Mouse (Mus musculus) kidney, postnatal 10 days (tissue): ENCODE data around the gene Resp18.
"Not testable (repeated sequence)": the region's sequence is repeated elsewhere in the genome, so short reads cannot be mapped to it uniquely, and the experiment has no call there.

Experiments
- DNase-seq: peaks from one replicate; pipeline ENCODE4 v3.0.0; 2021; ENCODE audit warnings: mixed read lengths

Resp18 gene

DNA sequence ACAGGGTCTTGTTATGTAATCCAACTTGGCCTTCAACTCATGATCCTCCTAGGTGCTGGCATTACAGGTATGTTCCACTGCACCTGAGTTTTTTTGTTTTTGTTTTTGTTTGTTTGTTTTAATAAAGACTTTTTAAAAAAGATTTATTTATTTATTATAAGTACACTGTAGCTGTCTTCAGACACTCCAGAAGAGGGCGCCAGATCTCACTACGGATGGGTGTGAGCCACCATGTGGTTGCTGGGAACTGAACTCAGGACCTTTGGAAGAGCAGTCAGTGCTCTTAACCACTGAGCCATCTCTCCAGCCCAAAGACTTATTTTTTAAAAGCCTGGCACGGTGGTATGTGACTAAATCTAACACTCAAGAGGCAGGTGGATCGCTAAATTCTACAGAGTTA lies 45.7 kb downstream of the Resp18 start:
- DNase-seq: not testable (repeated sequence)

DNA sequence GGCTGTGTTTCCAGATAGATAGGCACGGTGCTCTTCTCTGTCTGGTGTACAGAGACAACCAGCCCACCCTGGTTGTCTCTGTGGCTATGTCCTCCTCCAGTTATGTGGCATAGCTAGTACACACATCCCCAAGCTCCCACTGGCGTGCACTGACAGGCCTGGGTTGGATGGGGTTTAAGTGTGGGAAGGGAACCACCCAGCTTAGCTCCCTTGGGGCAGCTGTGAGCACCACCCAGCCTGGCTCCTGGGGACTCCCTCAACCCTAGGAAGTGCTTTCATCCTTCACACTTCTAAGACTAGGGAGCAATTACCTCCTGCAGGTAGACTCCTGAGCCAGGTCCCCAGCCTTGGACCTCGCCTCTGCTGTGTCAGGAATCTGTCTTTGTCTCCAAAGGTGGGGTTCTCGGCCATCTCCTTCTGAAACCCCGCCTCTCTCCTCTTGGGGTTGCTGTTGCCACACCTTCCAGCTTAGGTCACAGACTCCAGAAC lies 46.5 kb downstream of the Resp18 start, which contains the start of gene A630095N17Rik:
Gene A630095N17Rik, minus strand, starts transcription at position 439 of the 489 bp plus-strand sequence.
- no peak for DNase-seq

DNA sequence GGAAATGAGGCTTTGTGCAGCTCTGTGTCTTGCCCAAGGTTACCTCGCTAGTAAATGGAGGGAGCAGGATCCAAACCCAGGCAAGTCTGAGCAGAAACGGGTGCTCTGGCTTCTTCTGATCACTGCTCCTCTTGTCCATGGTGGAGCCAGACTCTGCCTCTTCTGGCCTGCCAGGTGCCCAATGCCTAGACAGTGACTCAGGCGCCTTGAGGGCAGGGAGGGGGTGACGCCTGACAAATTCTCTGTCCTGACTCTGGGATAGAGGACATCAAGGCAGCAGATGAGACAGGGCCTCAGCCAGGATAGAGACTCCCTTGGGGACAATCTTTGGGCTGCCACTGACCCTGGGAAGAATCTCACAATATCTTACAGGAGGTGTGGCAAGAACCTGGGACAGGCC lies 47.0 kb downstream of the Resp18 start:
- DNase-seq: no peak

DNA sequence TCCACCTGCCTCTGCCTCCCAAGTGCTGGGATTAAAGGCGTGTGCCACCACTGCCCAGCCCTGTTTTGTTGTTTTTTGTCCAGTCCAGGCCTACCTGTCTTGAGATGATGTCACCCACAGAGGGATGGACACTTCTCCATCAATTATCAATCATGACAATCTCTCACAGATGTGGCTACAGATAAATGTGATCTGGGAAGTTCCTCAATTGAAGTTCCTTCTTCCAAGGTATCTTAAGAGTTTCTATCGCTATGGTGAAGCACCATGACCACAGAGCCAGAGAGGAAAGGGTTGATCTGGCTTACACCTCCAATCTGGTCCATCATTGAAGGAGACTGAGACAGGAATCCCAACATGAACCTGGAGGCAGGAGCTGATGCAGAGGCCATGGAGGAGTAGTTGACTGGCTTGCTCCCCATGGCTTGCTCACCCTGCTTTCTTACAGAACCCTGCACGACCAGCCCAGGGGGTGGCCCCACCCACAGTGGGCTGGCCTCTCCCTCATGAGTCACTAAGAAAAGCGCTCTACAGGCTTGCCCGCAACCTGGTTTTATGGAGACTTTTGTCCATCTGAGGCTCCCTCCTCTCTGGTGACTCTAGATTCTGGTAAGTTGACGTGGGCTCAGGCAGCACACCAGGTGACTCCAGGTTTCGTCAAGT lies 47.8 kb downstream of the Resp18 start:
- DNase-seq: no peak

DNA sequence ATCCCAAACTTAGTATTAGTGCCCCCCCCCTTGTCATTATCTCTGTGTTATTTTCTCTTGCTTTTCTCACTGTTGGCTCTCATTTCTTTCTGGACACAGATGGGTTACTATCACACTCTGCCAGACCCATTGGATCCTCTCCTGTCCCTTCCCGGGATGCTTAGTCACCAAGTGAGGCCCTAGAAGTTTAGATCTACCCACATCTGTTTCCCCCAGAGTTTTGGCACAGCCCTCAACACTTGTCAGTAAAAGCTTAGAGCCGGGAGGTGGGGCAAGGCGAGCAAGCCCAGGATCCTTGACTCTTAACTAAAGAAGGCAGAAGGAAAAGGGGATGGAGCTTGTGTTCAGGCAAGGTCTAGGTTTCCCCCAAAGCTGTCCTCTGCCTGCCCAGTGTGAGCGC lies 49.1 kb downstream of the Resp18 start:
- no peak for DNase-seq

DNA sequence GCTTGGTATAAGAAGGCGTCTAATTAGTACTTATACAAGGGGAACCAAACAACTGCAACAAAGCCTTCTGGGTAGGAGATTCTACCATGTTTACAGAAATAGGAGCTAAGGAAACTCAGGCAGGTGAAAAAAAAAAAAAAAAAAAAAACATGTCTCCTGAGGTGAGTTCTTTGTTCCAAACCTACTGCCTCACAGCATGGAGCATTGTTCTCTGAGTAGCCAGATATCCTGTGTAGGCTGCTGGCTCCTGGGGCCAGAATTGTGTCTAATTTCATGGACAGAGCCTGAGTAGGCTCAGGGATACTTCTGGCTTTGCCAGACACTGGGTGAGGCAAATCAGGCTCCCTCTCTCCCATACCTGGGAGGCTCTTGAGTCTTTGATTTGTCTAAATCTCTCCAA lies 50.6 kb downstream of the Resp18 start:
- DNase-seq: no peak

DNA sequence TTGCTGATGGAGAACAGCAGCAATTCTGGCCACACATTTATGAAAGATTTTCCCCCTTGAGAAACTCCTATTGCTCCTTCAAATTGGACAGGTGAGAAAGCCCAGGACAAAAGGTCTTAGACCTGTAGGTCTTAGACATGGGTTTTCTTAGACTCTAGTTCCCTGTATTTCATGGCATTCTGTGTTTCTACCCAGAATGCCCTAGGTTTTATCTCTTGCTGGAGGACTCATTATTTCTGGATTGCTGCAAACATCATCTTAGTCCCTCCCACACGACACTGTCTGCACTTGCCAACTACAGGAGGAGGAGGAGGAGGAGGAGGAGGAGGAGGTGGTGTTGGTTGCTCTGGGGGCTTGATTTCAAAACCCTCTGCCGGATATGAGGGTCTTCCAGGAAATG lies 52.1 kb downstream of the Resp18 start:
- DNase-seq: no peak

DNA sequence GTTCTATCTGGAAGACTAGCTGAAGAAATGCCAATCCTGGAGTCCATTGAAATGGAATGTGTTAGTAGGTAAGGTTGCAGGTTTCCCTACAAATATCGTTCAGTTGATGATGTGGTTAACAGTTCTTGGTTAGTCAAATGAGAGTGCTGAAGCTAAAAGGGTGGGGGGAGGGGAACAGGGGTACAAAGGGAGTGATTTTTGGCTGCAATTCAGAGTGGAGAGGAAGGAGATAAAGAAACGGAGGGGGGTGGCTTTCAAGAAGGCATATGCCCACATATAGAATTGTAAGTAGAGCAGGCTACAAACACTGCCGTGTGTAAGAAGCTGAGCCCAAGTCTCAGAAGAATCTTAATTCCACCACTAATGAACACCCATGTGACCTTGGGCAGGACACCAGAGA lies 52.7 kb downstream of the Resp18 start:
- no peak for DNase-seq

DNA sequence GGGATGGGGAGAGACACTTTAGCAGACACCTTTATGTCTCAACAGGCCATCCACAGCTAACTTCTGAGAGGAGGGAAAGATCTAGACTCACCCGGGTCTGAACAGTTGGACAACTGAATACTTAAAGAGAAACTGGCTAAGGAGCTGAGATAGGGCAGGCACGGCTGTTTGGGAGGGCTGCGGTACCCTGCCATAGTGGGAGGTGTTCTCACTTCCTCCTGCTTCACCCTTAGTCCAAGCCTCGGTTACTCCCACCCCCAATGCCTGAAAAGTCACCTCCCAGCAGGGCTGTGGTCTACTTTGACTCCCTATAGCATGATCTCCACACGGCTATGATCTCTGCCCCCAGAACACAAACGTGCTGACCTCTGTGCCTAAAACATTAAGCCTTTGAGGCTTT lies 54.7 kb downstream of the Resp18 start:
- no peak for DNase-seq

DNA sequence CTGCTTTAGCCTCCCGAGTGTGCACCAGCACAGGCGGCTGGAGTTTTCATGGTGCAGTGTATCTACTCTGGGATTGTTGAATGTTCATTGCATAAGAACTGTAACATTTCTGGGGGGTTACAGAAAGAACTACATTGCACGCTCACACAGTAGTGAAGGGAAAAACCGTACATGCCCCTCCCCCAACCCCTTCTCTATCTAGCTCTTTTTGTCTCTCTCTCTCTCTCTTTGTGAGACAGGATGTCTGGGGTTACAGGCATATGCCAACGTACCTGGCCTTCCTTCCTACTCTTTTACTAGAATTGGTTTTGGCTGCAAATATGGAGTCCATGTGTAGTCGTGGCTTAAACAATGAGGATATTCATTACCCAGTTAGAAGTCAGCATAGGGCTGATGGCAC lies 55.3 kb downstream of the Resp18 start:
- no peak for DNase-seq
